Mouse (Mus musculus) hindbrain, embryonic 14.5 days (tissue): ENCODE data around the gene Sh3pxd2b. TPM values are rescaled to one million over a fixed set of nuclear protein-coding genes. Genes with fewer than 3 reads are reported as not detected.

Experiments
- ATAC-seq: fragments of 200-750 bp; cut with Nextera tagmentation; 2 replicates; pipeline ENCODE4 v1.8.0; 2017; ENCODE audit warnings: moderate number of reproducible peaks, mild to moderate bottlenecking, moderate TSS enrichment, moderate library complexity; ENCODE audit not compliant: low FRiP score
- DNase-seq: peaks from one replicate; pipeline ENCODE4 v3.0.0-alpha.2; 2015; ENCODE audit warnings: low spot score
- H3K27ac ChIP-seq: fragments of 300-500 bp; sonication (generic); 2 replicates; pipeline ENCODE4 v1.5.1; 2014; ENCODE audit warnings: mild to moderate bottlenecking, moderate library complexity
- H3K27me3 ChIP-seq: fragments of 300-500 bp; sonication (generic); 2 replicates; pipeline ENCODE4 v1.6.1; 2014; ENCODE audit warnings: mild to moderate bottlenecking, low read length, mixed read lengths; ENCODE audit not compliant: control insufficient read depth, insufficient read depth
- H3K36me3 ChIP-seq: fragments of 300-500 bp; sonication (generic); replicated peaks from 2 replicates; pipeline ENCODE4 v1.6.1; 2014; ENCODE audit not compliant: control insufficient read depth, insufficient read depth
- H3K4me1 ChIP-seq: fragments of 300-500 bp; sonication (generic); replicated peaks from 2 replicates; pipeline ENCODE4 v1.6.1; 2014; ENCODE audit warnings: antibody characterized with exemption, low read length, mixed read lengths; ENCODE audit not compliant: control insufficient read depth, insufficient read depth
- H3K4me2 ChIP-seq: fragments of 300-500 bp; sonication (generic); replicated peaks from 2 replicates; pipeline ENCODE4 v1.6.1; 2014; ENCODE audit warnings: mild to moderate bottlenecking, moderate library complexity
- H3K4me3 ChIP-seq: fragments of 300-500 bp; sonication (generic); replicated peaks from 2 replicates; pipeline ENCODE4 v1.5.1; 2014; ENCODE audit warnings: mild to moderate bottlenecking, low read length
- H3K9ac ChIP-seq: fragments of 300-500 bp; sonication (generic); 2 replicates; pipeline ENCODE4 v1.6.1; 2014
- H3K9me3 ChIP-seq: fragments of 300-500 bp; sonication (generic); 2 replicates; pipeline ENCODE4 v1.6.1; 2016; ENCODE audit warnings: low read length; ENCODE audit not compliant: control insufficient read depth
- WGBS: fragments of 180-500 bp; shearing (Covaris S2); extraction: QIAGEN DNeasy Blood & Tissue Kit; methylation state at CpG from one replicate; pipeline ENCODE4 v1.1.7; 2014; 5-methylcytosine and 5-hydroxymethylcytosine counted together
- polyA plus RNA-seq: library from polyadenylated mRNA; unstranded; fragments of >200 nt; fragmentation: Nextera tagmentation; extraction: Ambion mirVana; gene quantifications from 2 replicates; pipeline ENCODE4 v1.2.1, GENCODE M21; 2014

Gene Sh3pxd2b
- polyA plus RNA-seq, 1 experiment from 2014 or later = 23.4 TPM

- ATAC-seq = no peak
- Histone ChIP-seq H3K27ac (no peak overlapping the region), H3K9ac (no peak overlapping the region), H3K27me3 (no peaks in the 10 kb centered on the region), H3K36me3 (peaks cover 53% of the 10 kb centered on the region), H3K4me1 (no peaks in the 10 kb centered on the region), H3K9me3 (no peaks in the 10 kb centered on the region), H3K4me3 (no peak overlapping the region), H3K4me2 (no peak overlapping the region)
- 83% methylated on average over 10 of the region's 10 CpGs for WGBS
- no peak for DNase-seq
These were observed 77.5 kb downstream of the Sh3pxd2b start for GRCm38 (mm10) chr11:32425043-32425658.

GRCm38 (mm10) chr11:32427537-32427936 is 79.9 kb downstream of the Sh3pxd2b start:
- no peak for DNase-seq
- Histone ChIP-seq H3K36me3 (peaks cover 31% of the 10 kb centered on the region), H3K9me3 (no peaks in the 10 kb centered on the region), H3K27me3 (no peaks in the 10 kb centered on the region), H3K27ac (no peak overlapping the region), H3K4me3 (no peak overlapping the region), H3K4me2 (no peak overlapping the region), H3K9ac (no peak overlapping the region), H3K4me1 (no peaks in the 10 kb centered on the region)
- ATAC-seq = no peak
- 84% methylated on average over 7 of the region's 7 CpGs for WGBS

- WGBS = 71% methylated on average over 6 of the region's 6 CpGs
- ATAC-seq (no peak), DNase-seq (no peak)
- Histone ChIP-seq H3K9ac (no peak overlapping the region), H3K27me3 (no peaks in the 10 kb centered on the region), H3K4me3 (no peak overlapping the region), H3K27ac (no peak overlapping the region), H3K4me1 (no peaks in the 10 kb centered on the region), H3K9me3 (no peaks in the 10 kb centered on the region), H3K4me2 (no peak overlapping the region), H3K36me3 (no peaks in the 10 kb centered on the region)
These were observed 87.9 kb downstream of the Sh3pxd2b start for GRCm38 (mm10) chr11:32435410-32436060.

GRCm38 (mm10) chr11:32442576-32442975 is 95.0 kb downstream of the Sh3pxd2b start:
- H3K36me3 ChIP-seq = no peaks in the 10 kb centered on the region
- ATAC-seq = no peak
- 75% methylated on average over 3 of the region's 3 CpGs for WGBS

DNA sequence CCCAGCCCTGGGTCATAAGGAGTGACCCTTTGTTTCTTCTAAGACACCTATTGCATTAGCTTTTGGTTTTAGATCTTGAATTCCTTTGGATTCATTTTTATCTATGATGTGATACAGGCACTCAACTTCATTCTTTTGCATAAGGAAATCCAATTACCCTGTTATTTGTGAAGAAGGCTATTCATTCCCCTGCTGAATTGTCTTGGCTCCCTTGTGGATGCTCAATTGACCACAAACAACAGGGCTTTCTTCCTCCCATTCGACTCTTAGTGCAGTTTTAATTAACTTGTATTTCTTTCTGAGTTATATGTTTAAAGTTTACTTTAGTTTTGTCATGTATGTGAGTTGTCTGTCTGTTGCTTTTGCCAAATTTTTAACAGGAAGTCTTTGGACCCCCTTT is 96.6 kb downstream of the Sh3pxd2b start:
- ATAC-seq = no peak
- H3K36me3 ChIP-seq = no peaks in the 10 kb centered on the region
- no peak for DNase-seq

More at GRCm38 (mm10) chr11:32442576-32442975, 95.0 kb downstream of the Sh3pxd2b start:
- Histone ChIP-seq H3K9me3 (no peaks in the 10 kb centered on the region), H3K9ac (no peak overlapping the region), H3K4me3 (no peak overlapping the region), H3K27me3 (no peaks in the 10 kb centered on the region), H3K4me1 (no peaks in the 10 kb centered on the region), H3K4me2 (no peak overlapping the region), H3K27ac (no peak overlapping the region)
- no peak for DNase-seq

DNA sequence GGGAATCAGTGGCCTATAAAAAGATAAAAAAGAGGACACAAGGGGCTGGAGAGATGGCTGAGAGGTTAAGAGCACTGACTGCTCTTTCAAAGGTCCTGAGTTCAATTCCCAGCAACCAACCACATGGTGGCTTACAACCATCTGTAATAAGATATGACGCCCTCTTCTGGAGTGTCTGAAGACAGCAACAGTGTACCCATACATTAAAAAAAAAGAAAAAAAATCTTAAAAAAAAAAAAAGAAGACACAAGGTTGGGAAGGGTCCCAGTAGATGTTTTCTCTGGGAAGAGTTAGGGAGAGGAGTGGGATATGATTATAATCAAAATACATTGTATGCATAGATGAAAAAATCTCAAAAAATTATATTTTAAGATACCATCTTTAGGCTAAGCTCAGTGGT is 97.5 kb downstream of the Sh3pxd2b start:
- H3K9ac ChIP-seq = no peak overlapping the region
- ATAC-seq = no peak
- no peak overlapping the region for H3K4me3 ChIP-seq
- no peaks in the 10 kb centered on the region for H3K27me3 ChIP-seq
- H3K36me3 ChIP-seq = no peaks in the 10 kb centered on the region
- no peaks in the 10 kb centered on the region for H3K4me1 ChIP-seq
- WGBS = 78% methylated on average over 1 of the region's 1 CpGs
- no peak overlapping the region for H3K4me2 ChIP-seq
- DNase-seq = no peak
- no peaks in the 10 kb centered on the region for H3K9me3 ChIP-seq
- no peak overlapping the region for H3K27ac ChIP-seq

More for the DNA sequence above, 96.6 kb downstream of the Sh3pxd2b start:
- Histone ChIP-seq H3K4me2 (no peak overlapping the region), H3K4me3 (no peak overlapping the region), H3K9me3 (no peaks in the 10 kb centered on the region), H3K9ac (no peak overlapping the region), H3K27me3 (no peaks in the 10 kb centered on the region), H3K27ac (no peak overlapping the region), H3K4me1 (no peaks in the 10 kb centered on the region)
- 11% methylated on average over 1 of the region's 1 CpGs for WGBS

- ATAC-seq = no peak
- Histone ChIP-seq H3K9ac (no peak overlapping the region), H3K4me2 (no peak overlapping the region), H3K36me3 (no peaks in the 10 kb centered on the region), H3K27me3 (no peaks in the 10 kb centered on the region), H3K27ac (no peak overlapping the region), H3K9me3 (no peaks in the 10 kb centered on the region), H3K4me3 (no peak overlapping the region), H3K4me1 (no peaks in the 10 kb centered on the region)
- DNase-seq = no peak
- 83% methylated on average over 6 of the region's 6 CpGs for WGBS
These were observed 98.1 kb downstream of the Sh3pxd2b start for GRCm38 (mm10) chr11:32445637-32446226.

DNA sequence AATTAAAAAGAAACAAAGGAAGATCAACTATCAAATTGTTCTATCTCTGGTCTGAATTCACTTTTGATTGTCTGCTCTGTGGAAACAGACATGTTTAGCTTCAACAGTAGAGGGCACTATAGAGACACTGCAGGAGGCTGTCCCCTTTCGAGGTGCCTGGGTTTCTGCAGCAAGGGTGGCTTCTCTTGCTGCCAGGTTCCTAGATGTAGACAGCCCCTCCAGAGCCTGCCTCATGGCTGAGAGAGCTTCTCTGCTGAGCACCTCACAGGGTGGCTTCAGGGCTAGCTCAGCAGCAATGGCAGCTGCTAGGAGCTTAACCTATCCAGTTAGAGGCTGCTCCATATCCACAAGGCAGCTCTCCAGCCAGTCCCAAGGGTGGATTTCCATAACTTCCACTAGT is 102.6 kb downstream of the Sh3pxd2b start:
- DNase-seq (peak; percentile 68), ATAC-seq (no peak)
- H3K4me3 ChIP-seq = no peak overlapping the region
- H3K27me3 ChIP-seq = no peaks in the 10 kb centered on the region
- H3K27ac ChIP-seq = no peak overlapping the region
- H3K4me2 ChIP-seq = no peak overlapping the region
- no peak overlapping the region for H3K9ac ChIP-seq
- WGBS = 0% methylated on average over 1 of the region's 1 CpGs
- no peaks in the 10 kb centered on the region for H3K36me3 ChIP-seq
- no peaks in the 10 kb centered on the region for H3K9me3 ChIP-seq
- peaks cover 10% of the 10 kb centered on the region; the same call in 1 of the 2 replicates for H3K4me1 ChIP-seq

GRCm38 (mm10) chr11:32451306-32451705 is 103.7 kb downstream of the Sh3pxd2b start:
- peaks cover 15% of the 10 kb centered on the region for H3K4me1 ChIP-seq
- no peak overlapping the region for H3K27ac ChIP-seq
- WGBS = 94% methylated on average over 6 of the region's 6 CpGs
- no peak for ATAC-seq
- DNase-seq = no peak
- no peaks in the 10 kb centered on the region for H3K36me3 ChIP-seq
- H3K9me3 ChIP-seq = no peaks in the 10 kb centered on the region
- H3K9ac ChIP-seq = no peak overlapping the region
- no peak overlapping the region for H3K4me3 ChIP-seq
- no peak overlapping the region for H3K4me2 ChIP-seq
- no peaks in the 10 kb centered on the region for H3K27me3 ChIP-seq
